Mouse (Mus musculus) large intestine, adult 2 months (tissue): ENCODE results near the gene Ckap2l. TPM values are rescaled to one million over a fixed set of nuclear protein-coding genes. Genes with fewer than 3 reads are reported as not detected.
A peak's percentile ranks its signal among the peaks of the same experiment; 100 is the strongest.

Source experiments
- DNase-seq: peaks from one replicate; pipeline ENCODE4 v3.0.0-alpha.2; 2012; ENCODE audit warnings: low read depth, low spot score
- WGBS: fragments of 180-500 bp; shearing (Covaris S2); methylation state at CpG from one replicate; pipeline ENCODE4 v1.1.7; 2018; 5-methylcytosine and 5-hydroxymethylcytosine counted together
- polyA plus RNA-seq: library from polyadenylated mRNA; depleted of rRNA; stranded (reverse); fragments of >200 nt; gene quantifications from 2 replicates; pipeline ENCODE4 v1.2.3, GENCODE M21; 2012; rRNA removed

The Ckap2l gene
- polyA plus RNA-seq = 2.2 and 3.8 TPM in 2 replicates

DNA sequence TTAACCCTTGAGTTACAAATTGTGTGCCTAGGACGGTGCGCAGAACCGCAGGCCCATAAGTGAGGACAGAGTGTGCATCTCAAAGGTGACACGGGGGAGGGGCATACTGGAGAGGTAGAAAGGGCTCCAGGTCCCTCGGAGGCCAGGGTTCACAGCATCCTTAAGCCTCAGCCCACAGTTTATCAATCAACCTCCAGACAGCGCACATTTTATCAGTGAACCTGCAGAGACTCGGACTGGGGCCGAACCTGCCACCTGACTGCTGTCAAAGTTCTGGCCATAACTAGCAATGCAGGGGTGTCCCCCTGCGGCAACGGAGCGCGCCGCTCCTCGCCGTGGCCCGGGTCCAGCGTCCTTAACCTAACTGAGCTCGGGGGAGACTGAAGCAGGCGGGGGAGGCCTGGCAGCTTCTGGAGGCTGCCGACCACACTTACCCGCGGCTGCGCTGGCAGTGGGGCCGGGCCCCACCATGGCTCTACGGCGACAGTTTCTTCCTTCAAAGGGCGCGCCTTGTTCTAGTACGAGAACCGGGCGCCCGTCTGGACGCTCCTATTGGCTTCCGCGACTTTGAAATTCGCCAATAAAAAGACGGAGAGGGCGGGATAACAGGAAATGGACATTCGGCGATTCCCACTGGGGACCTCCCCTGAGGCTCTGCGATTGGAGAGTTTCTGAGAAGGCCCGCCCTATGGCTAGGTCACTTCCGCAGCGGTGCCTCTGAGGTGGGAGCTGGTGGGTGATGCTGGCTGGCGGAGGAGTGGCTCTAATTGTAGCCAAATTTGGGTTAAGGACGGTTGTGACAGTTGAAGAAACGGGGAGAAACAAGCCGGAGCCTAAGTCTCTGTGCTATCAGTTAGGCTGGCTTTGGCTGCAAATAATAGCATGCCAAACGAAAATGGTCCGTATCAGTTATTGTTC, at the start of gene Ckap2l:
TSS of gene Ckap2l (minus strand) at position 542 of the 918 bp plus-strand sequence.
- under 1% methylated on average over 50 of the region's 50 CpGs for WGBS
- DNase-seq = peak; percentile 98

DNA sequence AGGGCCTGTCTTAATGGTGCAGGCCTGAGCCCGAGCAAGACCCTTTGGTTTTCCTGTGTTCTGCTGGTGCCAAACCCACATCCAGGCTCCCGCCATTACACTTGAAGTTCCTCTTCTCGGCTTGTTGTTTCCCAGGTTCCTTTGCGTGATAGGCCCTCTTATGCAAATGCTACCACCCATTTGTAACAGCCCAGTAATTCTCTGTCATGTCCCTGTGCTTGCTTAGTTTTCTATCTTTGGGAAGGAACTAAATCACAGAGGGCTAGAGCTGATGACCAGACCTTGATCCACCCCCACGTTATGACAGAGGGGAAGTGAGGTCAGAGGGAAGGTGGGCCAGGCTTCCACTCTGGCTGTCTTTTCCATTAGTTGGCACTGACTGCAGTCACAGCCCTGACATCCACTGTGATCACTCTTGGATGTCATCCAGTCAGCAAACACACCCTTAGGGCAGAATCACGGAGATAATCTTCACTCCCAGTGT, 41.2 kb upstream of the Ckap2l start:
- DNase-seq = no peak
- 61% methylated on average over 6 of the region's 6 CpGs for WGBS

DNA sequence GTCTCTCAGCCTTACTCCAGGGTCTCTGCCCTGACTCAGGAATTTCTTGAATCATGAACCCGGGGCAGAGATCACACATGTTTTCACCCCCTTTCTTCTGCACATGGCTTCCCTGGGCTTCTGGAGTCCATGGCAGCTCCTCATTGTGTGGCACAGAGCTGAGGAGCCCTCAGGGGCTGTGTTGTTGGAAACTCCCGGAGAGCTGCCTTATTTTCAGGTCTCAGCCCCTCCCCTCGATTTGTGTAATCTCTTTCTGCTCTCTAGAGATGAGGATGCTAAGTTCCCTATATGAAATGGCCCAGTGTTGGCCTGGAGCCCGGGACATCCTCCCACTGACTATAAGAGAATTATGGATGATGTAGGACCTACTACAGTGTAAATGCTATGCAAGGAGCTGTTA, 36.5 kb upstream of the Ckap2l start:
- no peak for DNase-seq
- WGBS = 62% methylated on average over 4 of the region's 4 CpGs

DNA sequence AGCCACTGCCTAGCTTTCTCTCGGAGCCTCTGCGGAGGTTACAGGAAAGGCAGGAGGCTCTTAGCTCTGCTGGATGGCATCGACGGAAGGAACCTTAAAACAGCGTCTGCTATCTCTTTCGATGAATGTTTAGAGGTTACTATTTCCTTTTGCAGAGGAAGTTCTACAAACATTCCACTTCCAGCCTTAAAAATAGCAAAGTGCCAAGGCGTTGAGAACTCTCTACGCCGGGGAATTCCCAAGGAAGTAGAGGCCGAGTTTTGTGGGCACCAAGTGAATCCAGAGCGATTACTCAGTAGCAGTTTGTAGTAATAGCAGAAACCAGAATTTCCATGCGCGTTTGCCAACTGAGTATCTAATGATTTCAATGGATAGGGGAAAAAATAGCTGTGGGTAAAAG, 33.5 kb upstream of the Ckap2l start:
- 73% methylated on average over 13 of the region's 13 CpGs for WGBS
- DNase-seq = no peak

DNA sequence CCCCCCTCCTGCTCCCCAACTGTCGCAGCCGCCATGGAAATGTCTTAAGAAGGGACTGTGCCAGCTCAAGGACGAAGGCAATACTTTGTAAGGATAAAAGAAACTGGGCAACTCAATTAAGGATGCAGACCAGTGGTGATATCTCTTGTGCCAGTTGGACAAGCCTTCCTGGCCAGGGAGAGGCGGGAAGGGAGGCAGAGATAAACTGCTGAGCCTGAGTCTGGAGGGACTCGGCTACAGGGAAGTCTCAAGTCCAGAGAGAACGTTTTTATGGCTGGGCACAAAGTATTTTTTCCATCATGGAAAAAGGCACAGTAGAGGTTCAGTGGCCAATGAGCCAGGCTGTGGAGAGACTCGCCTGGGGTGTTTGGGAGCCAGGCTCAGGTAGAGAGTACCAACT, 33.0 kb upstream of the Ckap2l start:
- no peak for DNase-seq
- WGBS = 50% methylated on average over 7 of the region's 7 CpGs

DNA sequence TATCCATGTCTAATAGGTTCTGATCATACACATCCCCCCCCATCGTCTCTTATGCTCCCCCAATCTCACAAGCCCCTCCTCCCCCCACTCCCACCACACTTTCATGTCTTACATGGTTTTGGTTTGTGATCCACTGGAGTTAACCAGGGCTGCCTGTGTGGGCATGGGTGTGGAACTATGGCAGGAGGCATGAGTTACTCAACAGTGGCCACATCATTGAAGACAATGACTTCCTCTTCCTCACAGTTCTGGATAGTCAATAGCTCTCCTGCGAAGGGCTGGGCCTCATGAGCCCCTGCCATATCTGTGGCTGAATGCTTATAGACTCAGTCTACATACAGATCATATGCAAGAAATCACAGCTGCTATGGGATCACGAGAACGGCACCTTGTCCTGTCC, 31.2 kb upstream of the Ckap2l start:
- no peak for DNase-seq
- 84% methylated on average over 4 of the region's 4 CpGs for WGBS

DNA sequence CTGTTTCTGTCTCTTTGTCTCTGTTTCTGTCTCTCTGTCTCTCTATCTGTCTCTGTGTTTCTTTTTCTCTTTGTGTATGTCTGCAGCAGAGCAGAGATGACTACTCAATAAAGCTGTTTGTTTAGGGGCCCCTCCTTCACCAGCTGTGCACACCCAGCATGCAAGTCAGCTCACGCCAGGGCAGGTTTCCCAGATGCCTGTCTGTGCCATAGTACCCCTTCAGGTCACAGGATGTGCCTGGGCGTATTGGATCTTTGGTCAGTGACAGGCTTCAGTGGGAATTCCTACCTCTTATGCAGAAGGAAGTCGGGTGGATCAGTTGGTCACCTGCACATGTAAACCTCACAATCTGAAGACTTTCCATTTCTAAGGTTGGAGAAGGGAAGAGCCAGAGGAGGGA, 27.2 kb upstream of the Ckap2l start:
- 43% methylated on average over 3 of the region's 3 CpGs for whole genome bisulfite sequencing
- no peak for DNase-seq

DNA sequence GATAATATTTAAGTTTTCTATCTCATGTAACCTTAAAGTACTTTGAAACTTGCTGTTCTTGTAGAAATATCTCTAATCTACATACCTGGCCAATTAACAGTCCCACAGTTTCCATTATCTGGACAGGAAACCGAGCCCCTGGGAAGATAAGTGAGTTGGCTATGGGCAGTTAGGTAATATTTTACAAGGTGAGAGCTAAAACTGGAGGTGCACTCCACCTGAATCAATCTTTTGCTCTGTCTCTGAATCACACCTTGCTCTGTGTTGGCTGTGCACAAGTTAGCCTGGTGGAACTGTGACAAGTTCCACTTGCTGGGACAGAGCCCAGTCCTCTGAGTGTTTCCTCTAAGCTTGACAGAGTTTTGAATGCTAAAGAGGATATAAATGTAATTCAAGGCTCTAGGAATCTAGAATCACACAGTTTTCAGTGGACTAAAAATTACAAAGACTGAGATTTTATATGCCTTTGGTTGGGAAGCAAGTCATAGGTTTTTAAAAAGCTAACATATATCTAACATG, 25.2 kb upstream of the Ckap2l start:
- WGBS = 30% methylated on average over 1 of the region's 1 CpGs
- no peak for DNase-seq

DNA sequence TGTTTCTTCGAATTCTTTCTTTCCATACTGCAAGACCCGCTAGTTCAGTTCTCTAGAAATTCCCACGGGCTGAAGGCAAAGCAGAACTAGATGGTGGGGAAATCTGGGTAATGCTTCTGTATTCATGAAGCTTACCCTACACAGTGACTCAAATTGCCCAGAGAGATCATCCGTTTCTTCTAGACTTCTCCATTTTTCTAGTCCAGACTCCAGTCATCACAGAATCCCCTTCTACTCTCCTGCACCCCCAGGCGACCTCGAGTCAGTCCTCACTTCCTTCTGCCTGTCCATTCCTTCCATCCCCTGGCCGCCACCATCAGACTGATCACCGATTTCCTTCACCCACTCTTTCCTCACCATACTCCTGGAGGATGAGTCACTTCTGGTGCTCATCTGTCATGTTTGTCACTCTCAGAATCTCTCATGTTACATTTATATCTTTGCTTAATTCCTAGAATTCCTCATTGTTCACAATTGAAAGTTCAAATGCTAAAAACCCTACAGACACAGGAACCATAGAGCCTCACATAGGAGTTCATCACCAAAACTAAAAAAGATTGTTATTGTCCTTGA, 23.1 kb upstream of the Ckap2l start:
- WGBS = 75% methylated on average over 8 of the region's 8 CpGs
- DNase-seq = no peak

DNA sequence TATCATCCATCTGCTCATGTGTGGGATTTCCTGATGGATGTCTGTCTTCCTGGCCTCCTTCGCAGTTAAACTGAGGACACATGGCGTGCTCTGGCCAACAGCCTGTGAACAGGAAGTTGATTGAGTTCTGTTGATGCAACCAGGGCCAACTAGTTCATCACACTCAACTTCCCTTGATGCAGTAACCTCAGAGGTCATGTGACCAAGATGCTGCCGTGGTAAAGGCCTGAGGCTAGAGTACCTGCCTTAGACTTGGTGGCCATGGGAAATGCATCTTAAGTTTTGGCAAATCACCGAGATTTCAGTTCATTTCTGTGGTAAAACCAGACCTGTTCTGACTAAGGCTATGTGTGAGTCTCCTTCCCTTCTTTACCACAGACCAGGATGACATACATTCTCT, 18.8 kb upstream of the Ckap2l start:
- no peak for DNase-seq
- 71% methylated on average over 4 of the region's 4 CpGs for WGBS

DNA sequence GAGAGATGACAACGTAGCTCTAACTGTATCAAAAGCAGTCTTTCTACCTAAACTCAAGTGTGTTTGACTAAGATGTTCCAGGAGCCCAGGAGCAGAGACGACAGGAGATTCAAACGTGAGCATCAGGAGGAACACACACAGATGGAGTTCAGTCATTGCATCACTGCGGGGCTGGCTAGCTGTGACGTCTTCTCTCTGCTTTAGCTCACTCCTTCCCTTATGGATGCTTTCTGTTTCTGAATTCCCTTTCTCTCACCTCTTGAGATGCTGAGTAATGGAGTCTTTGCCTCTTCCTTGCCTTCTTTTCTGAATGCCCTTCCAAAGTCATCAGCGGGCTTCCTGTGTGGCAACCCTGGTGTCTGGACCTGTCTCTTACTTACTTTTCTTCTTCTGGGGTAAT, 17.9 kb upstream of the Ckap2l start:
- WGBS = 79% methylated on average over 6 of the region's 6 CpGs
- DNase-seq = no peak

DNA sequence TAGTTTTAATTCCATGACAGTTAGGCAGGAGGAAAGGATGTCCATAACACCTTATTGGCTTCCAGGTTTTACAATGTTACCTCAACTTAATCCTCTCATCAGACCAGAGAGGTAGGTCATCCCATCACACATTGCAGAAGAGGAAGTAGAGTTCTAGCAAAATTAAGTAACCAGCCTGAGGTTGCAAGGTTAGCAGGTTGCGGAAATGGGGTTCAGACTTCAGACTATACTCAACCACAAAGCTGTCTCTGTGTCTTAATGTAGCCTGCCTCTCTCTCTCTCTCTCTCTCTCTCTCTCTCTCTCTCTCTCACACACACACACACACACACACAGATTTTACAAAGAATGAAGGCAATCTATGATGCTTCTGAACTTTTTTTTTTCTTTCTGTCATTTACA, 16.9 kb upstream of the Ckap2l start:
- DNase-seq = no peak
- 94% methylated on average over 1 of the region's 1 CpGs for WGBS

DNA sequence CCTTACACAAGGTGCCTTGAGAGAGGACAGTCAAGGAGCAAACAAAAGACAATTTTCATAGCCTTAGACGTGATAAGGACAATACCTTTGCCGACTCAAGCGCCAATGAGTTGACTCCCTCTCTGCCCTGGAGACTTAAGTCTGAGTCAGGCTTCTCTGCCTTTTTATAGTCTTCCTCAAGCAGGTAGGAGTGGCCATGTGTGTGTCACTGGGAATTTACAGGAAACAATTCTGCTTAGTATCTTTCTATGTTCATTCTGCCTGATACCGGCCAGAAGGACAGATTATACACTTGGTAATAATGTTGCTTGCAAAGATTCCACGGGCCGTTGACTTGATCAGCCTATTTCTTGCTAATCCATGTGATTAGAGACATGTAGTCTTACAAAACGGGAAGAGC, 12.8 kb upstream of the Ckap2l start, which contains the start of gene Il1a:
TSS of gene Il1a (minus strand) at position 137 of the 400 bp plus-strand sequence.
- WGBS = 64% methylated on average over 7 of the region's 7 CpGs
- DNase-seq = no peak

DNA sequence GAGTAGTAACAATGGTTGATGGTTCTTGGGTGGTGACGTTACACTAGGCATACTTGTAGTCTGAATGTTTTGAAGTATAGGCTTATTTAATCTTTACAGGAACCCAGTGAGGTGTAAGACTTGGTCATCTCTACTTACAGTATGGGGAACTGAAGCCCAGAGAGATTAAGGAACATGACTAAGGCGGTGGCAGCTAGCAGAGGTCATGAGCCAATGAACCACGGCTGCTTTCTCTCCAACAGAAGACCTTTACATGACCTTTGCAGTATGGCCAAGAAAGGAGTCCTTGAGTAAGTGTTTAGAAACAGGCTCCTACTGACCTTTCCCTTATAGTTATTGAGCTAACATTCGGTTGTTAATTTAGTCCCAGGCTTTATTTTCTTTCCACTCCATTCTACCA, 9.0 kb upstream of the Ckap2l start:
- DNase-seq = no peak
- WGBS = 68% methylated on average over 4 of the region's 4 CpGs

DNA sequence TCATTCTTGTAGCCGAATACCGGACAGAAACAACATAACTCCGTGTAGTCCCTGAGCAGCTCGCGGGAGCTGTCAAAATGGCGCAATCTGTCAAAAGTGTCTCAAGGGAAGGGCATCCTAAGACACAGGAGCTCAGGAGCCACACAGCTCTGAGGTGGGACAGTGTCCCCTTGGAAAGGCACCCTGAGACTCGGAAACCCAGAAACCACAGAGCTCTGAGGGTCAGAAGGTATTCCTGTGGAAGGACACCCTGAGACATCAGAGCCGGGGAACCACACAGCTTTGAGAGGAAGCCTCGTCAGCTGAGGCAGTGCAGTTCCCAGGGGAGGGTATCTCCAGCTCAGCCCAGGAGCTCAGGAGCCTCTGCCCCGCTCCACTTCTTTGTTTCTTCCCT, 574 bp upstream of the Ckap2l start:
- WGBS = 1% methylated on average over 10 of the region's 10 CpGs
- DNase-seq = no peak

DNA sequence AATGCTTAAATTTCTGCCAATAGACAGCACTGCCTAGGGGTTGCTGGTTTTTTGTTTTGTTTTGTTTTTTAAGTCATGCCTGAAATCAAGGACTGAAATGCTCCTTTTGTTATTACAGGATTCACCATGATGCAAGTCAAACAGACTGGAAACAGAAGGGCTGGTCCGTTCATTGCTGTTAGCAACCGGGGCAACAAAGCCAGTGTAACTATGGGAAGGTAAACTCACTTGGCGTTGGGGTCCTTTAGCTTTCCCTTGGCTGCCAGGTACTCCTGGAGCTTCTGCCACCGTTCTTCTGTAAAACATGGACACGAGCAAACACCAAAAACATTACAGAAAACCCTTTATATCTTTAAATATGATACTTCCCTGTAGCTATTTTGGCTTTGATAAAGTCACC, 926 bp downstream of the Ckap2l start:
- 16% methylated on average over 5 of the region's 5 CpGs for WGBS
- no peak for DNase-seq

DNA sequence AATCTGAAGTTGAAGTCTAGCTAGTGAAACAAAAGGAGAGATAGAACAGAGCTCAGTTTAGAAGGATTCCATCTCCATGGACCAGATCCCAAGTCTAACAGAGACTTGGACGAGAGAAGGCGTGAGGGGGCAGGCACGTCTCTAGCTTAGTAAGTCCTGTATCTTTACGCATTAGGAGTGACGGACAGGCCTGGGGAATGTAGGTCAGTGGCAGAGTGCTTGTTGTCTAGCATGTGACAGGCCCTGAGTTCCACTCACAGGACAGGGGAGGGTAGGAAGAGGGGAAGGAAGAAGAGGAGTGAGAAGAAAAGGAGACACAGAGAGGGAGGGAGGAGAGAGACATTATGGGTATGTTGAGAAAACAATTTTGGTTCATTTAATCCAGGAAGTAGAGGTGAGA, 1.9 kb downstream of the Ckap2l start:
- WGBS = 91% methylated on average over 5 of the region's 5 CpGs
- no peak for DNase-seq

DNA sequence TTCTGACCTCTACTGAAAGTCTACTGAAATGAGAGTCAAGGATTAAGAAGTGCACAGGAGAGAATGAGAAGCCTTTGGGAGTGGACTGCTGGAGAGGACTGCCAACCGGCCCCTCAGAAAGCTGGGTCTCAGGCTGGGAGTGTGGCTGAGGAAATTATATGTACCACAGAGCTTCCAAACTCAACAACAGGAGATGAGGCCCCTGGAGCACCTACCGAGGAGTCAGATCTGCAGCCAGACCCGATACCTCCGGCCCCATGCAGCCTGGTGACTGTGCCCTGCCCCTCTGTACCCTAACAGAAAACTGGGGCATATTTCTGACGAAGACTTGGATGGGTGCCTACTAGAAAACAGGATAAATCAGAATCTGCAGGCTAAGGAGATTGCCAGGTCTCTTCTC, 23.2 kb downstream of the Ckap2l start:
- 93% methylated on average over 5 of the region's 5 CpGs for WGBS
- DNase-seq = no peak

DNA sequence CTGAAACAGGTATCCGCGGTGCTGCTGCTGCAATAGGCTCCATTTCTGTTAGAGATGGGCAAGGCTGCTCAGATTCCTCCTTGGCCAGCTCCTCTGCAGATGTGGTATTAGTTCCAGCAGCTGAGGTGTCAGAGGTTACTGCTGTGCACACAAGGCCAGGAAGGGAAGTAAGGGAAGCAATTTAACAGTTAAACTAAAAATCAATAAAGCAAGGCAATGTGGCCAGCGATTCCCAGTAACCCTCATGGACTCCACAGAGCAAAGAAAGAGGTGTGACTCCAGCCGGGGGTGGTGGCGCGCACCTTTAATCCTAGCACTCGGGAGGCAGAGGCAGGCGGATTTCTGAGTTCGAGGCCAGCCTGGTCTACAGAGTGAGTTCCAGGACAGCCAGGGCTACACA, 26.4 kb downstream of the Ckap2l start:
- DNase-seq = no peak
- WGBS = 79% methylated on average over 9 of the region's 9 CpGs

DNA sequence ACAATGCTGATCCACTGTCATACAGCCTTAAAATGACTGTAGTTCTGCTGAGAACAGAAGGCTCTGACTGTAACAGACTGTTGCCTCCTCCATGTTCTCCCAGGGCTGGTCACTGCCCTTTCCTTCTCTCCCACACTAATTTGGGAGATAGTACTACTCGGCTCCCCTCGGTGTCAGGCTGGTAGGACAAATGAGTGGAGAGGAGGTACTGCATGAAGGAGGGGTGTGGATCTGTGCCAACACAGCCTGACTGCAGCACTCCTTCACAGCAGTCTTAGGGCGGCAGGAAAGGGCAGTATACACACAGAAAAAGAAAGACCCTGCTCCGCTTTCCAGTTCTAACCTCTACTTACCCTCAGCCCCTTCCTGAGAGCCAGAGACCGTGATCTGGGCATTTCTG, 27.0 kb downstream of the Ckap2l start:
- 91% methylated on average over 5 of the region's 5 CpGs for WGBS
- no peak for DNase-seq

DNA sequence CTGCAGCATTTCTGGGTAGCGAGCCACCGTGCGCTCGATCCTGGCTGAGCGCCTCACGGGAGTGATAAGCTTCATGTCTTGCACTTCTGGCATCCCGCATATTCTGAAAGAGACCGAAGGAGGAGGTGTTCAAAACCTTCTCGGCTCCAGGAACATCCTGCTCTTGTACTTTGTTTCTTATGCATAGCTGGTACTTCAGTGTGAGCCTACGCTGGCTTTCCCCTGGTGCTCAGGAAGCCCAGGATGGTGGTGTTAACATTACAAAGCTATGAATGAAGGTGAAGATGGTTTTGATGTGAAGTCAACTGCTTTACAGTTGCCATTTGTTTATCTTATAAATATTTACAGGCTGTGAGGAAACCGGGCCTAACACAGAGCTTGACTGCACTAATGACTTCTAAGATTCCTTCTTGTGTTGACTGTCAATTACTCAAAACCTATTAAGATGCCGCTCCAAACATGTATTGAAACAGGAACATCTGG, 27.8 kb downstream of the Ckap2l start:
- 94% methylated on average over 12 of the region's 12 CpGs for WGBS
- no peak for DNase-seq
